Mouse (Mus musculus): ENCODE results near the gene Olfr652. TPM values are rescaled to one million over a fixed set of nuclear protein-coding genes. Genes with fewer than 3 reads are reported as not detected.

Gene Olfr652
- polyA plus RNA-seq (2017; shearing (Covaris generic)), result 0.20 TPM

GRCm38 (mm10) chr7:104560601-104561000, at the start of gene Olfr652:
Gene Olfr652, plus strand, starts transcription at chr7:104560901.

GRCm38 (mm10) chr7:104549833-104550232, 10.9 kb upstream of the Olfr652 start, which contains the start of gene Olfr651:
Gene Olfr651, plus strand, starts transcription at chr7:104550133.

GRCm38 (mm10) chr7:104577014-104577413, 16.3 kb downstream of the Olfr652 start, which contains the start of gene Olfr653:
Gene Olfr653, plus strand, starts transcription at chr7:104577314.

GRCm38 (mm10) chr7:104586725-104587124, 26.0 kb downstream of the Olfr652 start, which contains the start of gene Olfr654:
Gene Olfr654, plus strand, starts transcription at chr7:104587025.

GRCm38 (mm10) chr7:104601679-104602078, 41.0 kb downstream of the Olfr652 start, which contains the start of gene Olfr655:
Gene Olfr655, minus strand, starts transcription at chr7:104601779.

GRCm38 (mm10) chr7:104613655-104614054, 53.0 kb downstream of the Olfr652 start, which contains the start of gene Olfr656:
Gene Olfr656, plus strand, starts transcription at chr7:104613955.

Other genes with a start within 250 kb of the Olfr652 start
- 118 TPM for gene Trim12a, start 245.4 kb upstream of the Olfr652 start, polyA plus RNA-seq (2017; shearing (Covaris generic))
- gene Trim34b, start 231.4 kb upstream of the Olfr652 start, polyA plus RNA-seq (2017; shearing (Covaris generic)), result 0.68 TPM
- gene Trim12c, start 207.5 kb upstream of the Olfr652 start, polyA plus RNA-seq (2017; shearing (Covaris generic)), result 10.2 TPM
- 0.46 TPM for gene Trim30b, start 191.0 kb upstream of the Olfr652 start, polyA plus RNA-seq (2017; shearing (Covaris generic))
- 3.5 TPM for gene Trim30c, start 160.1 kb upstream of the Olfr652 start, polyA plus RNA-seq (2017; shearing (Covaris generic))
- 51.2 TPM for gene Trim30a, start 95.7 kb upstream of the Olfr652 start, polyA plus RNA-seq (2017; shearing (Covaris generic))
- 15.0 TPM for gene Trim30d, start 53.1 kb upstream of the Olfr652 start, polyA plus RNA-seq (2017; shearing (Covaris generic))
- gene Olfr651, start 10.8 kb upstream of the Olfr652 start, polyA plus RNA-seq (2017; shearing (Covaris generic)), result not detected
- not detected for gene Olfr653, start 16.4 kb downstream of the Olfr652 start, polyA plus RNA-seq (2017; shearing (Covaris generic))
- not detected for gene Olfr654, start 26.1 kb downstream of the Olfr652 start, polyA plus RNA-seq (2017; shearing (Covaris generic))
- not detected for gene Olfr655, start 40.9 kb downstream of the Olfr652 start, polyA plus RNA-seq (2017; shearing (Covaris generic))
- not detected for gene Olfr656, start 53.1 kb downstream of the Olfr652 start, polyA plus RNA-seq (2017; shearing (Covaris generic))
- gene Olfr657, start 63.9 kb downstream of the Olfr652 start, polyA plus RNA-seq (2017; shearing (Covaris generic)), result 0.26 TPM
- 0.22 TPM for gene Olfr658, start 86.4 kb downstream of the Olfr652 start, polyA plus RNA-seq (2017; shearing (Covaris generic))
- 0.30 TPM for gene Olfr659, start 105.9 kb downstream of the Olfr652 start, polyA plus RNA-seq (2017; shearing (Covaris generic))
- gene Olfr661, start 125.6 kb downstream of the Olfr652 start, polyA plus RNA-seq (2017; shearing (Covaris generic)), result not detected
- not detected for gene Usp17le, start 216.6 kb downstream of the Olfr652 start, polyA plus RNA-seq (2017; shearing (Covaris generic))